Mouse (Mus musculus) kidney, adult 8-10 months (tissue): ENCODE measurements around the gene Man2a1.

Experiments
- DNase-seq, 2 experiments: peaks; one replicate each; pipeline ENCODE4 v3.0.0; 2022

Gene Man2a1

DNA sequence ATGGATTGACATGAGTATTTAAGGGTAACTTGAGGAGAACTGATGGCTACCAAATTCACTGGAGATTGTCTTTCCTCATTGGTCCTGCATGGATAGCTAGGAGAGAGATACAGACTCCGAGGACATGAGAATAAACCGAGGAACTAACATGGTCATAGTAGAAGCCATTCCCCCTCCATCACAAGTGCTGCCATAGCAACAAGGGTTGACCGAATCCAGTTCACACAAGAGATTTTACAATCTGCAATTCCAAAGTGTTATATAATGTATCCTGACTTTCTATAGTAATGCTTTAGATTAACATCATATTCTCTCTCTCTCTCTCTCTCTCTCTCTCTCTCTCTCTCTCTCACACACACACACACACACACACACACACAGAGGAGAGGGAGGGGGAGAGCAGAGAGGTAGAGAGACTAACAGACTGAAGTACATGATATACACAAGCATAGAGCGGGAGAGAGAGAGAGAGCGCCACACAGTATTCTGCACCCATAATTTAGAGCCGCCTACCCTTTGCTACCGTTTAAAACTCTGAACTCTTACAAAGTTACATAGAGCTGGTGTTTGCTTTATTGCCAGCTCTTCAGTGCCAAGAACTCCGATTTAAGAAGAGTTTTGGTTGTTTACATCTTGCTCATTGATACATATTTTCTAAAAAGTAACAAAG lies 37.5 kb downstream of the Man2a1 start:
- no peak for DNase-seq

DNA sequence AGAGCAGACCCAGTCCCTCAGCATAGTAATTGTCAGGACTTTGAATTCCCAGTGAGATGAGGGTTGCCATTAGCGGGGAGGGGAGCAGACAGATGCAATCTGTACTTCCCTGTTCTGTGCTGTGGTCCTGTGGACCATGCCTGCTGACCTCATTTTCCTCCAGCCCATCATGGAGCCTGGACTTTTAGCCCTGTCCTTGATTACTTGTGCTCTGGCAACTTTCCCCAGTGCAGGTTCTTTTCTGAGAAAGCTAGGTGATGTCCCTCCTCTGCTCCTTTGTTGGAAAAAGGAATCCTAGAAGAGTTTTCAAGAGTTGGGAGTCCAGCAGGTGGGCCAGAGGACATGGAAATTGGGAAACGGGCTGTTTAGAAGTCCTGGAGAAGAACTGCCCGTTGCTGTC lies 40.8 kb downstream of the Man2a1 start:
- DNase-seq = no peak

DNA sequence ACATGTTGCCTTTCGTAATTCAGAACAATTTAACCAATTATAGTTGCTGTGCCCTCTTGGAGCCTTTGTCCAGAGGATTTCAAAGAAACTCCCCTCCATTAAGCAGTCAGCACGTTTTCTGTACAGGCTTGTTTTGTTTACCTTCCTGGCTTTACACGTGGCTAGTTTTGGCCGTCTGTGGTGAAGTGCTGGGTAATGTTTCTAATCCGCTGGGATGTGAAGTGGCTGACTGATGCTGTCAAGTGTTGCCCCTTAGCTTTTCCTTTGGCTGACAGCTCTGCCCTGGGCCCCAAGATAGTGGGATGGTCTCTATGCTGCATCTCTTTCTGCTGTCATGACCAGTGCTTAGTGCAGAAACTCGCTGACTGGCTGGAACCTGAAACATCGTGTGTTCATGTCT lies 43.1 kb downstream of the Man2a1 start:
- no peak for DNase-seq

DNA sequence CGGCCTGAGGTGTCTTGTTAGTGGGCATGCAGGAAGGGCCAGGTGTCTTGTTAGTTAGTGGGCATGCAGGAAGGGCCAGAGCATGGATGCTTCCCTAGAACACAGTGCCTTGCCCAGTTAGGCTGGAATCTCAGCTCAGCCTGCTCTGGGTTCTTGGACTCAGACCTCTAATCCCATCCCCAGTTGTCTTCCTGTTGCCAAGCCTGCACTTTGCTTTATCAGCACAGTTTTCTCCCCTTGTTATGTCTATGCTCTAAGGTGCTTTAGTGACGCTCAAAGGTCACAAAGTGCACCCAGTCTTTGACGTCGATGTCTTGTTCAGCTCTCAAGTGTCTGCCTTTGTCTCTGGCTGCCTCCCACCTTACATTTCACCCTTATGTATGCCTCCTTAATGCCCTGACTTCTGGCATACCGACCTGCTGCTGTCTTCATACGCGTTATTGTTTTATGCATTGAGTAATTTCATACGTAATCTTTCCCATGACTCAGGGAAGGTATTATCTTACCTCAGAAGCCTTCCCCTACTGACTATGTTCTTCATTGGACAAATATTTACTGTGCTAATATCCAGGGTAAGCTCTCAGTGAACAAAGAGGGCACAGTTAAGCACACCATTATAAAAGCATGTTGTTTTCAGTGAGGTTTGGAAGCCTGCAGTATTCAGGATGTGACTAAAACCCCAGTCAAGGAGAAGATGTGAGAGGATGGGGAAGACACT lies 44.5 kb downstream of the Man2a1 start:
- DNase-seq = peak in 1 of 2 experiments; percentile 38

DNA sequence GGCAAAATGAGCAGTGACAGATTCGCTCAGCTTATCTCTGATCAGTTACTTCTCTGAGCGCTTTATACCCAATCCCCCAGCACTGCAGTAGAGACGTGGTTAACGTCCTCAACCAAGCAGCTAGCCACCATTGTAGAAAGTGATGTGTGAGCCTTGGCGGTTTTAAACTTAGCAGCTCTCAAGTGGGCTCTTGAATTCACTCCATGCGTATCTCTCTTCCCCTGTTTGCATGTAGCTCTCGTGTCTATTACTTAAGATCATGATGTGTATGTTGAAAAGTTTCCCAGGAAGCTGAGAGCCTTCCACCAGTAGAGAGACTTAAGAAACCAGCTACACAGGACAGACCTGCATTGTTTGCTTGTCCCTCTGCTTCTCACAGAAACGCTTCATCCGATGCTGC lies 46.9 kb downstream of the Man2a1 start:
- DNase-seq = no peak

GRCm38 (mm10) chr17:64650702-64651101 lies 50.2 kb downstream of the Man2a1 start:
- no peak for DNase-seq

- no peak for DNase-seq
These were observed 53.1 kb downstream of the Man2a1 start for GRCm38 (mm10) chr17:64653621-64654020.

DNA sequence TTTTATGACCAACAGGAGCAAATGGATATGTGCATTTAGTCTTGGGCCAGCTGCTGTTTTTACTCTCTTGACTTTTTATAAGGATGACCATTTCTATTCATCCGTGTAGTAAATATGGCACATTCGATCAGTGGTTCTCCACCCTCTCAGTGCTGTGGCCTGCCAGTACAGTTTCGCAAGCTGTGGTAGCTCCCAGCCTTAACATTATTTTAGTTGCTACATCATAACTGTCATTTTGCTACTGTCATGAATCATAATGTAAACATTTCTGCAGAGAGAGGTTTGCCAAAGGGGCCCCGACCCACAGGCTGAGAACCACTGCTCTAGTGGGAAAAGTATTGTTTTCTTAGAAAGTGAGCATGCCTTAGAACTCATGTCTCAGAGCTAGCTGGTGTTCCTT lies 59.1 kb downstream of the Man2a1 start:
- no peak for DNase-seq

DNA sequence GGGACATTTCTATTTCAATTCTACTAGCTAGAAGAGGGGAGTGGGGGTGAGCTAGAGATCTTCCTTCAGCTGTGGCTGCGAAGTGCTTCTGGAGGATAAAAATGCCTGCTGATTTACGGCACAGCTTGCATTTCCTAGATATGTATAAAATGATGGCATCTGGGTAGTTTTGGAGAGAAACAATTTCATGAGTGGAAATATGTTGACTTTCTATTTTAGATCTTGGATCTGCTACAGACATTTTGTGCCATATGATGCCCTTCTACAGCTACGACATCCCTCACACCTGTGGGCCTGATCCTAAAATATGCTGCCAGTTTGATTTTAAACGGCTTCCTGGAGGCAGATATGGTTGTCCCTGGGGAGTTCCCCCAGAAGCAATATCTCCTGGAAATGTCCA lies 66.0 kb downstream of the Man2a1 start:
- DNase-seq = no peak

- DNase-seq = peak; percentile 77 to 78
These were observed 68.0 kb downstream of the Man2a1 start for GRCm38 (mm10) chr17:64668504-64668903.

DNA sequence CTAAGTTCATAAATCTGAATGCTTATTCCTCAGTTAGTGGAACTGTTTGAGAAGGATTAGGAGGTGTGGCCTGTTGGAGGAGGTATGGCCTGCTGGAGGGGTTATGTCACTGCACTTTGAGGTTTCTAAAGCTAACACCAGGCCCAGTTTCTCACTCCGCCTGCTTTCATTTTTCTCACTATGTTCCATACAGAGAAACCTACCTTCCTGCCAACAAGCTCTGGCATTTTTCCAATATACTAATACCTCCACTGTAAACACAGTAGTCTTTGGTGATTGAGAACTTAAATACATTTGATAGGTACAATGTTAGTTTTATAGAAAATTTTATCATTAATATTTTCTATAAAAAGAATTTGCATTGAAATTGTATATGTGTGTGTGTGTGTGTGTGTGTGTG lies 73.9 kb downstream of the Man2a1 start:
- no peak for DNase-seq

DNA sequence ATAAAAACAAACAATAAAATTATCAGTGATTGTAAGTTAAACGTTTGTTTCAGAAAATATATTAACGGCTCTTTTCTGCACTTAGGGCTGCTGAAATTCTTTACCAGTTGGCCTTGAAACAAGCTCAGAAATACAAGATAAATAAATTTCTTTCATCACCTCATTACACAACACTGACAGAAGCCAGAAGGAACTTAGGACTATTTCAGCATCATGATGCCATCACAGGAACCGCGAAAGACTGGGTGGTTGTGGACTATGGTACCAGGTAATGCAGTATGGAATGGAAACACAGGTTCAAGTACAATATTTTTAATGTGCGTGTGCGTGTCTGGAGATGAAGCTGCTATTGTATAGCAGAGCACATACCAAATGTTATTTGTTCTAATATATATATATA lies 74.4 kb downstream of the Man2a1 start:
- no peak for DNase-seq

DNA sequence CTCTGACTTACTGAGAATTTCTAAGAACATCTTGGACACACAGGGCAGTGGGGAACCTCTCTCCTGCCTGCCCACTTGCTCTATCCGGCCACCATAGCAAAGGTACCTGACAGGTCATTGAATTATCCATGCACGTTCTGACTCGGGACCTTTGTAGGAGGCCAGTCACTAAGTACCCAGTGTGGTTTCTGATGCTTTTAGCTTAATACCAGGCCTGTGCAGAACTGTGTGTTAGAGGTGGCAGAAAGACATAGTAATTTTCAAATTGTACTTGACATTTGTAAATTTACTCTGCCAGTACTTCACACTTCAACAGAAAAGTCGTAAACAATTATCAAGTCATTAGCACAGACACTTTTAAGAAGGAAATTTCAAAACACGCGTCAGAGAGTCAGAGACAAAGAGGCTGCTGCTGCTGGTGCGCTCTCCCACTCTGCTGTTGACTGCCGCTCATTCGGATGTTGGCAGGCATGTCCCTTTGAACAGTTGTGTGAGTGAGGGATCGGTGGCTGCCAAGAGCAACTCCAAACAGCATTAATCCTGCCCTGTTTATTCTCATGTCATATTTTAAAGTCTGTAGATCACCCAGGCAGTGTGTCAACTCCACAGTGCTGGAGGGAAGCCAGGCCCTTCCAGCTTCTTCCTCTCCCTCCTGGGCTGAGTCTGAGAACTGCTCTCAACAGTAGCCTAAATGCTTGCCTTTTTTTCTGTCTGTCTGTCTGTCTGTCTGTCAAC lies 76.4 kb downstream of the Man2a1 start:
- peak in 1 of 2 experiments; percentile 26 for DNase-seq

GRCm38 (mm10) chr17:64681461-64681860 lies 80.9 kb downstream of the Man2a1 start:
- DNase-seq = peak; percentile 51 to 57

DNA sequence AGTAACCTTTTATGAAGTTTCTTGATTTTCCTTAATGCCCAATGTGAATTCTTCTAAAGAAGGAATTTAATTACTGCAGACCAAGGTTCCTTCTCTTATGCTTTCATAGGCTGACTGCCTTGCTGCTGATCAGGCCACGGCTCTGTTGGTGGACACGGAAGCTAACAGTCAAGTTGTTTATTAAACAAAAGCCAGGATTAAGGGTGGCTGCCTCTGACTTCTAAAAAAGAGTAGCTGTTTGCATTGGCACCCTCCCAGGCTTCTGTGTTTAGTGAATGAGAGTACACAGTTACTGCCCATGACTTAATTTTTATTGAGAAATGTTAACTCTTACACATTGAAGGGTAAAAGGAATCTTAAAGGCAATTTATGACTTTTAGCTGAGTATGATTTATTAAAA lies 81.4 kb downstream of the Man2a1 start:
- peak; percentile 87 to 88 for DNase-seq

DNA sequence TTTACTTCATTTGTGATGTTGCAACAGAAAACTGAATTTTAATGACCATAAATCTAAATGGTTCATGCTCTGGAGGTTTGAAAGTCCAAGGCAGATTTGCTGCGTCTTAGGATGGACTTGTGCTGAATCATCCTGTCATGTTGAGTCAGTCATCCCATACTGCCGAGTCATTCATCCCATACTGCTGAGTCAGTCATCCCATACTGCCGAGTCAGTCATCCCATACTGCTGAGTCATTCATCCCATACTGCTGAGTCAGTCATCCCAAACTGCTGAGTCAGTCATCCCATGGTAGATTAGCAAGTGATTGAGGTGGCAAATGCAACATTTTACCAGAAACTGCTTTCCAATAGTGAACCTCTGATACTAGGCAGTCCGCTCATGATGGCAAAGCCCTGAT lies 83.6 kb downstream of the Man2a1 start:
- DNase-seq = no peak

GRCm38 (mm10) chr17:64685216-64685903 lies 84.8 kb downstream of the Man2a1 start:
- DNase-seq = peak; percentile 66 to 69

- DNase-seq = no peak
These were observed 89.1 kb downstream of the Man2a1 start for GRCm38 (mm10) chr17:64689614-64690013.

DNA sequence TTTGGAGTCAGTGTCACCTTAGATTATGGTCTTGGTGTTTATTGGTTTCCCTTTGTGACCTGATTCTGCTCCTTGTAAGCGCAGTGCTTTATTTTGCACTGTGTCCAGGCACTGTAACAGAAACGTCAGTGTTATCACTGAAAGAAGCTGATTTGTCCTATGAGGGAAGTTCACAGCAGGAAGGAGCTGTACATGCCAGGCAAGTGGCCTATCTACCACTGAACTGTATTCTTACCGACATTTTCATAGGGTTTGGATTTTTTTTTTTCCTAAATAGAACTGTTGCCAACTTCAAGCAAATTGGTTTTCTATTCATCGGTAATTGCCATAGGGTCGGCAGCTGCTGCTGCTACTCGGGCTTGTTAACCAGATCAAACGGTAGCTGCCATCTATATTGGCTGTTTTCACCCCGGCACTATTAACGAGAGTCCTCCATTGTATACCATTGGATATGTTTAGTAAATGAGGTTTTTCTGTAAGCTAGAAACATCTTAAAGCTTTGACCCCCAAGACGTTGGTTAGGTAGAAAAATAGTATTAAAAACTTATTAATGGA lies 96.8 kb downstream of the Man2a1 start:
- no peak for DNase-seq

DNA sequence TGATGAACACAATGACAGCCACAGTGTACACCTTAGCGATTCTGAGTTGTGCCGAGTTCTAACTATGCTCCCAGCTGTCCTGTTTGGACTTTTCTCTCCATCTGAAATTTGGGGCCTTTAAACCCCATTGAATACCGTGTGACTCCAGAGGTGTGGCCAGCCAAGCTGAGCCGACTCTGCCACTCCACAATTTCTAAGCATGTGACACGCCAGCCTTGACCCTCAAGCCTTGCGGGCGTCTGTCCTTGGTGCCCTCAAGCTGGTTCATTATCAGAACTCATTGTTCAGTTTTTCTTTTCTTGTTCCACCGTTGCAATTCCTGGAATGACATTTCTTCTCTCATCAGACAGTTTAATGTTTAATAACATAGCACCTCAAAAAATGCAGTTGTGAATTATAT lies 98.0 kb downstream of the Man2a1 start:
- DNase-seq = no peak

DNA sequence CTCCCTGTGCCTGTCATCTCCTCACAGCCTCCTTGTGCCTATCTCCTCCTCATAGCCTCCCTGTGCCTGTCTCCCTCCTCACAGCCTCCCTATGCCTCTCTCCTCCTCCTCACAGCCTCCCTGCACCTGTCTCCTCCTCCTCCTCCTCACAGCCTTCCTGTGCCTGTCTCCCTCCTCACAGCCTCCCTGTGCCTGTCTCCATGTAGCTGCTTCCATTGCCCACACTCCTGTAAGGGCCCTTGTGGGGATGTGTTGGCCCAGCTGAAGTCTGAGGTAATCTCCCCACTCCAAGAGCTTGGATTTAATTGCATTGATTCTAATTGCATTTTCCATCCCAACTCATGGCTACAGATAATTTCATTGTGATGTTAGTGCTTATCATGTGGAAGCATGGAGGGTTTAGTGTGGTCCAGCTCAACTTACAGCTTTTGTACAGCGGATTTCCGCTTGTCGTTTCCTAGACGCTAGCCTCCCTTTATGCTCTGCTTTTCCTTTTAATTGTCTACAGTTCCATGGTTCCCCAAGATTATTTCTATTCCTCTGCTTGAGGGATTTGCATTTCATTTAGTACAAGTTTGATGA lies 103.2 kb downstream of the Man2a1 start:
- no peak for DNase-seq

DNA sequence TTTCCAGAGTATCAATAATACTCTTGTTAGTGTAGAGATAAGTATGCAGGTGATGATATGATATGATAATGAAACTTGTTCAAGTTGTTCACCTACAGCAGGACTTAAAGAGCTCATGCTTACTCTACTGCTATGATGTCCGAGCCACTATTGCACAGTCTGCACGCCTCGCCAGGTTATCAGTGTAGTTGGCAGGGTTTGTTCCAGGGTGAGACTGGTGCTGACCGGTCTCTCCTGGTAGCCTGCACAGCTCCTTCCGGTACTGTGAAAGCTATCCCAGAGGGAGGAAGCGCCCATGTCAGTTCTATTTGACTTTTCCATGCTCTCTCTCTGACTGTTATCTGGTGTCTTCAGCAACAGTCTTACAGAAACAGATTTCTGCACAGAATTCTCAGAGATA lies 107.0 kb downstream of the Man2a1 start:
- no peak for DNase-seq

- peak; percentile 13 to 15 for DNase-seq
These were observed 115.8 kb downstream of the Man2a1 start for GRCm38 (mm10) chr17:64716318-64716717.
